Mouse (Mus musculus) G1E (cell line): ENCODE results near the gene Zfhx2.

Experiments used
- CTCF ChIP-seq: IDR thresholded peaks from 2 replicates; pipeline ENCODE4 v1.5.1; 2012; ENCODE audit warnings: low read depth, low read length, inconsistent platforms, mixed read lengths
- GATA1 ChIP-seq: IDR thresholded peaks from 2 replicates; pipeline ENCODE4 v1.6.1; 2012; ENCODE audit warnings: borderline replicate concordance, low read length, inconsistent platforms, mixed read lengths
- GATA2 ChIP-seq: IDR thresholded peaks from 2 replicates; pipeline ENCODE4 v1.6.1; 2012; ENCODE audit warnings: low read depth, low read length, inconsistent platforms, borderline replicate concordance
- POLR2AphosphoS5 ChIP-seq: IDR thresholded peaks from 2 replicates; pipeline ENCODE4 v1.6.1; 2012; ENCODE audit warnings: low read depth, low read length, inconsistent platforms; ENCODE audit not compliant: insufficient replicate concordance
- TAL1 ChIP-seq: conservative IDR thresholded peaks from 2 replicates; pipeline ENCODE4 v1.6.1; 2012; ENCODE audit warnings: low read depth, low read length, inconsistent platforms, mixed read lengths

DNA sequence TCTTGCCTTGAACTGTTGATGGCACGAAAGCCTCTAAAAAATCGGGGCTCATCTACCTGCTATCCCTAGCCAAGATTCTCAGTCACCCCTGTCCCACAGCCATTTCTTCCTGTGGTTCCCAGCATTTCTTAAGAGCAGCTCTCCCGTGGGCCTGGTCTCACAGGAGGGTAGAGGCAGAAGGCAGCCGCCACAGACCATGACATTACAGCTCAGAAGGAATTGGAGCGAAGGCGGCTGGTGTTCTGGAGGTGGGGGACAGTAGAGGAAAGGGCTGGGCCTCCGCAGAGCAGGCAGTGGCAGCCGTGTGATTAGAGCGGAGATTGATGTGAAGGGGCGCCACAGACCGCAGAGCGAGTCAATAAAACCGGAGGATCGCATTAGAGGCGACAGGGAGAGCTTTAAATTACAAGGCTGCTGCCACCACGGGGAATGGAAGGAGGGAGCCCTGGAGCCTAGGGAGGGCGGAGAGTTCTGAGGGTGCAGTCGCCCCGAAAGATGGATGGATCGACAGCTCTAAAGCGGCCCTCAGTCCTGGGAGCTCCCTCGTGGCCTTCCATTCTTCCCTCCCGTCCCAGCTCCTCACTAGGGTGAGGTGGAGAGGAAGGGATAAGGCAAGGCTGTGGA, 13.6 kb downstream of the Zfhx2 start:
- TF ChIP-seq CTCF (no peak), POLR2AphosphoS5 (no peak), GATA1 (no peak), TAL1 (no peak), GATA2 (no peak)
